Mouse (Mus musculus): ENCODE measurements at regions not wholly inside any gene's neighbourhood (a gene's known extent, or its start where the extent isn't known, plus 50 kb on each side); places are given as distances from the start of the nearest gene placed in this dataset. TPM values are rescaled to one million over a fixed set of nuclear protein-coding genes. Genes with fewer than 3 reads are reported as not detected.
A peak's percentile ranks its signal among the peaks of the same experiment; 100 is the strongest.

- Histone ChIP-seq H3K36me3 (no peaks in the 10 kb centered on the region), H3K9ac (no peak overlapping the region), H3K9me3 (no peaks in the 10 kb centered on the region), H3K4me3 (no peak overlapping the region), H3K4me1 (replicated peaks) (peaks cover 4% of the 10 kb centered on the region; the same call in 1 of the 2 replicates), H3K27ac (peak overlapping the region; percentile 23; the same call in 1 of the 2 replicates), H3K4me2 (no peak overlapping the region), H3K27me3 (no peaks in the 10 kb centered on the region)
- WGBS = 18% methylated on average over 5 of the region's 5 CpGs
- peak; percentile 75 for ATAC-seq (ENCODE audit: low FRiP score)
These were observed 461.0 kb upstream of the Slc8a1 start for GRCm38 (mm10) chr17:82199031-82199642.

- H3K36me3 ChIP-seq = no peaks in the 10 kb centered on the region
- no peaks in the 10 kb centered on the region for H3K4me1 ChIP-seq (replicated peaks)
- H3K9ac ChIP-seq = no peak overlapping the region
- H3K27ac ChIP-seq = no peak overlapping the region
- H3K4me3 ChIP-seq = no peak overlapping the region
- H3K27me3 ChIP-seq = no peaks in the 10 kb centered on the region
- H3K4me2 ChIP-seq = no peak overlapping the region
- no peaks in the 10 kb centered on the region for H3K9me3 ChIP-seq
- no peak for ATAC-seq (ENCODE audit: low FRiP score)
- 77% methylated on average over 2 of the region's 2 CpGs for WGBS
These were observed 446.1 kb upstream of the Slc8a1 start for GRCm38 (mm10) chr17:82184261-82184660.

- Histone ChIP-seq H3K4me3 (no peak overlapping the region), H3K4me1 (replicated peaks) (no peaks in the 10 kb centered on the region), H3K27ac (no peak overlapping the region), H3K4me2 (no peak overlapping the region), H3K27me3 (no peaks in the 10 kb centered on the region), H3K9me3 (no peaks in the 10 kb centered on the region), H3K36me3 (no peaks in the 10 kb centered on the region), H3K9ac (no peak overlapping the region)
- WGBS = 90% methylated on average over 1 of the region's 1 CpGs
- ATAC-seq (ENCODE audit: low FRiP score) = no peak
These were observed 433.0 kb upstream of the Slc8a1 start for GRCm38 (mm10) chr17:82171216-82171615.

GRCm38 (mm10) chr17:82153446-82153845, 415.3 kb upstream of the Slc8a1 start:
- no peak overlapping the region for H3K4me3 ChIP-seq
- H3K27me3 ChIP-seq = no peaks in the 10 kb centered on the region
- H3K4me1 ChIP-seq (replicated peaks) = no peaks in the 10 kb centered on the region
- WGBS = 56% methylated on average over 2 of the region's 2 CpGs
- H3K4me2 ChIP-seq = no peak overlapping the region
- no peak overlapping the region for H3K27ac ChIP-seq
- no peaks in the 10 kb centered on the region for H3K36me3 ChIP-seq
- ATAC-seq (ENCODE audit: low FRiP score) = no peak
- no peak overlapping the region for H3K9ac ChIP-seq
- no peaks in the 10 kb centered on the region for H3K9me3 ChIP-seq

- ATAC-seq (ENCODE audit: low FRiP score) = no peak
- no peak overlapping the region for H3K4me3 ChIP-seq
- WGBS = 83% methylated on average over 3 of the region's 3 CpGs
- H3K36me3 ChIP-seq = no peaks in the 10 kb centered on the region
- H3K9ac ChIP-seq = no peak overlapping the region
- H3K4me1 ChIP-seq (replicated peaks) = no peaks in the 10 kb centered on the region
- H3K27ac ChIP-seq = no peak overlapping the region
- H3K9me3 ChIP-seq = no peaks in the 10 kb centered on the region
- H3K4me2 ChIP-seq = no peak overlapping the region
- H3K27me3 ChIP-seq = no peaks in the 10 kb centered on the region
These were observed 396.7 kb upstream of the Slc8a1 start for GRCm38 (mm10) chr17:82134843-82135242.

GRCm38 (mm10) chr17:82132941-82133340, 394.8 kb upstream of the Slc8a1 start:
- no peaks in the 10 kb centered on the region for H3K36me3 ChIP-seq
- H3K9ac ChIP-seq = no peak overlapping the region
- no peaks in the 10 kb centered on the region for H3K4me1 ChIP-seq (replicated peaks)
- H3K4me3 ChIP-seq = no peak overlapping the region
- WGBS = 90% methylated on average over 3 of the region's 3 CpGs
- H3K9me3 ChIP-seq = no peaks in the 10 kb centered on the region
- no peak for ATAC-seq (ENCODE audit: low FRiP score)
- H3K27me3 ChIP-seq = no peaks in the 10 kb centered on the region
- no peak overlapping the region for H3K4me2 ChIP-seq
- no peak overlapping the region for H3K27ac ChIP-seq

GRCm38 (mm10) chr17:82087141-82087540, 349.0 kb upstream of the Slc8a1 start:
- WGBS = 85% methylated on average over 3 of the region's 3 CpGs
- Histone ChIP-seq H3K27me3 (no peaks in the 10 kb centered on the region), H3K9ac (no peak overlapping the region), H3K9me3 (no peaks in the 10 kb centered on the region), H3K4me3 (no peak overlapping the region), H3K4me2 (no peak overlapping the region), H3K36me3 (no peaks in the 10 kb centered on the region), H3K4me1 (replicated peaks) (no peaks in the 10 kb centered on the region), H3K27ac (no peak overlapping the region)
- ATAC-seq (ENCODE audit: low FRiP score) = no peak

GRCm38 (mm10) chr17:82080301-82080700, 342.1 kb upstream of the Slc8a1 start:
- Histone ChIP-seq H3K4me1 (replicated peaks) (no peaks in the 10 kb centered on the region), H3K4me3 (no peak overlapping the region), H3K27me3 (no peaks in the 10 kb centered on the region), H3K9ac (no peak overlapping the region), H3K36me3 (no peaks in the 10 kb centered on the region), H3K27ac (no peak overlapping the region), H3K4me2 (no peak overlapping the region), H3K9me3 (no peaks in the 10 kb centered on the region)
- no peak for ATAC-seq (ENCODE audit: low FRiP score)

Small RNA genes in the stretch of these regions (microRNA-seq; reads per million reads assigned to microRNA genes)
- gene Gm23400 (not detected), gene Gm27359 (not detected)
